Mouse (Mus musculus) C2C12 (cell line): Measurements from ENCODE around the gene Trim27.

Experiments used
- CEBPB ChIP-seq: IDR thresholded peaks from one replicate; pipeline ENCODE4 v1.6.1; 2011; ENCODE audit warnings: low read depth, mild to moderate bottlenecking, control low read depth, moderate library complexity
- CTCF ChIP-seq: IDR thresholded peaks from one replicate; pipeline ENCODE4 v1.5.1; 2011; ENCODE audit not compliant: control insufficient read depth, insufficient read depth, insufficient read length
- FOSL1 ChIP-seq: IDR thresholded peaks from one replicate; pipeline ENCODE4 v1.8.0; 2011; ENCODE audit warnings: mild to moderate bottlenecking, low read length; ENCODE audit not compliant: poor library complexity, insufficient read depth, severe bottlenecking
- MAX ChIP-seq: IDR thresholded peaks from one replicate; pipeline ENCODE4 v1.6.1; 2011; ENCODE audit warnings: mild to moderate bottlenecking, control low read depth
- MYOD1 ChIP-seq: IDR thresholded peaks from one replicate; pipeline ENCODE4 v1.6.1; 2011; ENCODE audit warnings: low read depth; ENCODE audit not compliant: control insufficient read depth, insufficient read length
- MYOG ChIP-seq: IDR thresholded peaks from one replicate; pipeline ENCODE4 v1.6.1; 2011; ENCODE audit not compliant: control insufficient read depth, insufficient read length; ENCODE audit errors: extremely low read depth
- USF1 ChIP-seq: IDR thresholded peaks from one replicate; pipeline ENCODE4 v1.6.1; 2011; ENCODE audit warnings: low read depth, mild to moderate bottlenecking, control low read depth, moderate library complexity

- TF ChIP-seq CTCF, result no peak
- TF ChIP-seq MYOG, result no peak
- no peak for TF ChIP-seq FOSL1
- peak; percentile 90 for TF ChIP-seq MAX
- no peak for TF ChIP-seq MYOD1
- TF ChIP-seq USF1, result peak; percentile 97
- no peak for TF ChIP-seq CEBPB
These were observed 7.6 kb upstream of the Trim27 start for GRCm38 (mm10) chr13:21171600-21172150.
